Mouse (Mus musculus): ENCODE measurements around the gene Zwilch. TPM values are rescaled to one million over a fixed set of nuclear protein-coding genes. Genes with fewer than 3 reads are reported as not detected.

The Zwilch gene
- polyA plus RNA-seq (2012; ENCODE audit: insufficient read depth, insufficient read length, missing spikeins): 16.9 and 22.3 TPM in 2 replicates

GRCm38 (mm10) chr9:64172816-64173665, at the start of gene Zwilch, which contains the start of gene Rpl4:
Zwilch (minus strand) TSS chr9:64173104.
Rpl4 (plus strand) TSS chr9:64173375.
- Histone ChIP-seq H3K27ac (ENCODE audit: insufficient read depth, low read depth, low read length) (peak within 1 kb of the TSS; percentile 87), H3K4me1 (ENCODE audit: control insufficient read depth, insufficient read depth, low read length) (peaks cover 2% of the 10 kb centered on the region), H3K4me3 (ENCODE audit: insufficient read depth, low read length) (peak within 1 kb of the TSS; percentile 71)
- no peak for TF ChIP-seq POLR2A (IDR thresholded peaks at IDR 0.05; ENCODE audit: borderline replicate concordance, low read depth, low read length)
- no peak for TF ChIP-seq CTCF (IDR thresholded peaks at IDR 0.05; ENCODE audit: low read depth, low read length)

- Histone ChIP-seq H3K4me3 (ENCODE audit: insufficient read depth, low read length) (no peak overlapping the region), H3K4me1 (ENCODE audit: control insufficient read depth, insufficient read depth, low read length) (peaks cover 49% of the 10 kb centered on the region), H3K27ac (ENCODE audit: insufficient read depth, low read depth, low read length) (peak overlapping the region; percentile 69)
- TF ChIP-seq POLR2A (IDR thresholded peaks at IDR 0.05; ENCODE audit: borderline replicate concordance, low read depth, low read length) (no peak), CTCF (IDR thresholded peaks at IDR 0.05; ENCODE audit: low read depth, low read length) (no peak)
Measured at GRCm38 (mm10) chr9:64222098-64222497, 49.2 kb upstream of the Zwilch start.

GRCm38 (mm10) chr9:64221480-64221879, 48.6 kb upstream of the Zwilch start:
- H3K4me3 ChIP-seq (ENCODE audit: insufficient read depth, low read length): no peak overlapping the region
- H3K4me1 ChIP-seq (ENCODE audit: control insufficient read depth, insufficient read depth, low read length): peaks cover 49% of the 10 kb centered on the region
- TF ChIP-seq CTCF (IDR thresholded peaks at IDR 0.05; ENCODE audit: low read depth, low read length) (no peak), POLR2A (IDR thresholded peaks at IDR 0.05; ENCODE audit: borderline replicate concordance, low read depth, low read length) (no peak)
- no peak overlapping the region for H3K27ac ChIP-seq (ENCODE audit: insufficient read depth, low read depth, low read length)

GRCm38 (mm10) chr9:64220603-64221002, 47.7 kb upstream of the Zwilch start:
- Histone ChIP-seq H3K27ac (ENCODE audit: insufficient read depth, low read depth, low read length) (no peak overlapping the region), H3K4me3 (ENCODE audit: insufficient read depth, low read length) (no peak overlapping the region), H3K4me1 (ENCODE audit: control insufficient read depth, insufficient read depth, low read length) (peaks cover 56% of the 10 kb centered on the region)
- no peak for TF ChIP-seq POLR2A (IDR thresholded peaks at IDR 0.05; ENCODE audit: borderline replicate concordance, low read depth, low read length)

GRCm38 (mm10) chr9:64219772-64220420, 47.0 kb upstream of the Zwilch start:
- Histone ChIP-seq H3K4me1 (ENCODE audit: control insufficient read depth, insufficient read depth, low read length) (peaks cover 57% of the 10 kb centered on the region), H3K27ac (ENCODE audit: insufficient read depth, low read depth, low read length) (no peak overlapping the region), H3K4me3 (ENCODE audit: insufficient read depth, low read length) (no peak overlapping the region)
- no peak for TF ChIP-seq POLR2A (IDR thresholded peaks at IDR 0.05; ENCODE audit: borderline replicate concordance, low read depth, low read length)
- no peak for TF ChIP-seq CTCF (IDR thresholded peaks at IDR 0.05; ENCODE audit: low read depth, low read length)

GRCm38 (mm10) chr9:64219305-64219704, 46.4 kb upstream of the Zwilch start:
- peaks cover 54% of the 10 kb centered on the region for H3K4me1 ChIP-seq (ENCODE audit: control insufficient read depth, insufficient read depth, low read length)
- H3K4me3 ChIP-seq (ENCODE audit: insufficient read depth, low read length): no peak overlapping the region
- no peak overlapping the region for H3K27ac ChIP-seq (ENCODE audit: insufficient read depth, low read depth, low read length)
- TF ChIP-seq POLR2A (IDR thresholded peaks at IDR 0.05; ENCODE audit: borderline replicate concordance, low read depth, low read length) (no peak), CTCF (IDR thresholded peaks at IDR 0.05; ENCODE audit: low read depth, low read length) (no peak)

- TF ChIP-seq POLR2A (IDR thresholded peaks at IDR 0.05; ENCODE audit: borderline replicate concordance, low read depth, low read length) (no peak), CTCF (IDR thresholded peaks at IDR 0.05; ENCODE audit: low read depth, low read length) (no peak)
- H3K27ac ChIP-seq (ENCODE audit: insufficient read depth, low read depth, low read length): no peak overlapping the region
- H3K4me3 ChIP-seq (ENCODE audit: insufficient read depth, low read length): no peak overlapping the region
- H3K4me1 ChIP-seq (ENCODE audit: control insufficient read depth, insufficient read depth, low read length): peaks cover 47% of the 10 kb centered on the region
Measured at GRCm38 (mm10) chr9:64217887-64218286, 45.0 kb upstream of the Zwilch start.

GRCm38 (mm10) chr9:64216641-64217040, 43.7 kb upstream of the Zwilch start:
- Histone ChIP-seq H3K4me1 (ENCODE audit: control insufficient read depth, insufficient read depth, low read length) (peaks cover 37% of the 10 kb centered on the region), H3K4me3 (ENCODE audit: insufficient read depth, low read length) (no peak overlapping the region), H3K27ac (ENCODE audit: insufficient read depth, low read depth, low read length) (peak overlapping the region; percentile 2; the same call in 1 of the 2 replicates)
- TF ChIP-seq POLR2A (IDR thresholded peaks at IDR 0.05; ENCODE audit: borderline replicate concordance, low read depth, low read length) (no peak), CTCF (IDR thresholded peaks at IDR 0.05; ENCODE audit: low read depth, low read length) (no peak)

GRCm38 (mm10) chr9:64216090-64216489, 43.2 kb upstream of the Zwilch start:
- Histone ChIP-seq H3K27ac (ENCODE audit: insufficient read depth, low read depth, low read length) (peak overlapping the region; percentile 2; the same call in 1 of the 2 replicates), H3K4me1 (ENCODE audit: control insufficient read depth, insufficient read depth, low read length) (peaks cover 32% of the 10 kb centered on the region), H3K4me3 (ENCODE audit: insufficient read depth, low read length) (no peak overlapping the region)
- TF ChIP-seq POLR2A (IDR thresholded peaks at IDR 0.05; ENCODE audit: borderline replicate concordance, low read depth, low read length) (no peak), CTCF (IDR thresholded peaks at IDR 0.05; ENCODE audit: low read depth, low read length) (no peak)

GRCm38 (mm10) chr9:64214452-64214851, 41.5 kb upstream of the Zwilch start:
- no peak for TF ChIP-seq POLR2A (IDR thresholded peaks at IDR 0.05; ENCODE audit: borderline replicate concordance, low read depth, low read length)
- no peak for TF ChIP-seq CTCF (IDR thresholded peaks at IDR 0.05; ENCODE audit: low read depth, low read length)
- Histone ChIP-seq H3K27ac (ENCODE audit: insufficient read depth, low read depth, low read length) (no peak overlapping the region), H3K4me1 (ENCODE audit: control insufficient read depth, insufficient read depth, low read length) (peaks cover 34% of the 10 kb centered on the region), H3K4me3 (ENCODE audit: insufficient read depth, low read length) (no peak overlapping the region)

All from bone marrow macrophage, adult 2 months (primary cell).